Mouse (Mus musculus) brain, adult 2 months (tissue): ENCODE measurements around the gene Top3b.

Experiments used
- DNase-seq: peaks from one replicate; pipeline ENCODE4 v3.0.0; 2011; ENCODE audit warnings: low read depth, low spot score

Gene Top3b

DNA sequence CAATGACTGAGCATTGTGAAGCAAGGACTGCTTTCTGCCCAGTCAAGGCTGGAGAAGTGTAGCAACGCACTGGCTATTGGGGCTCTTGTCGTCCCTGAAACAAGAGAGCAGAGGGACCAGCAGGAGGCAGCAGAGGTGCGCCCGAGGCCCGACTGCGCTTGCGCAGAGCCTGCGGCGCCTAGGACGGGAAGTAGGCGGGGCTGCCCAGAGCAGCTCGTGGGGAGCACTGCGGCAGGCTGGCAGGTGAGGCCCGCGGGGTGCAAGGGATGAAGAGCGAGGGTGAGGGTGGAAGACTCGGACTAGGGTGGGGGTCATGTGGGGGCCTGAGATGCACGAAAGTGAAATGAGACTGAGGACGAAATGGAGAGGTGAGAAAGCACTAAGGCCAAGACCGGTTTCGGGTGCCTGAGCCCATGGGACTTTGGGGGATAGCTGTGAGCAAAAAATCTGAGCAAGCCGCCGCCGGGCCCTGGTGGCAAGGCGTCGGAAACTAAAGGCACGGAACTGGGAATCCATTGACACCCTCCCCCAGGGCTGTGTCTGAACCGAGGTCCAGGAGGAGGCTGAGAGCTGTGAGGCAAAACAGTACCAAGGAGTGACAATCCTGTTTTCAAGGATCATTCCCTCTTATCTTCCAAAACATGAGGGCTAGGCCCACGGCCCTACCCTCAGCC lies 26.0 kb downstream of the Top3b start, which contains the start of gene Ppm1f:
Gene Ppm1f, plus strand, starts transcription at position 88 of the 674 bp plus-strand sequence.
- peak; percentile 97 for DNase-seq

DNA sequence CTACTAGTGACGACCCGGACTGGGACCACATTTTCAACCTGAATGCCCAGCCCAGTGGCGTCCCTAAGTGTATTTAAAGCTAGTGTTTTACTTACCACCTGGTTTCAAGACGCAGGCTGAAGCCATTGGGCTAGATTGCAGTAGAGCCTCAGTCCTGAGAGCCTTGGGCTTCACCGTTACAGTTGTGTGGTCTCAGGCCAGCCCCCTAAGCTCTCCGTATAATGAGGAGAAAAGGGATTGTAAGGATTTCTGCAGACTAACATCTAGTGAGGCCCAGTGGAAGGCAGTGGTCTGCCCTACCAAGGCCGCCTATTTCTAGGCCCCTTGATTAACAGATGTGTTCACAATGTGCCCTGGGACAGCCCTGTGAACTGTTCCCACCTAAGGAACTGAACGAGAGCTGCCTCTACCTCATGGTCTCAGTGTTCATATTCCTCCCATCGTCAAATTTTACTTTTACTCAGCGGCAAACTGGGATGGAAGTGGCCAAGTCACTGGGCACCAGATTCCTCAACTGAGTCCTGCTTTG lies 26.6 kb downstream of the Top3b start:
- no peak for DNase-seq

DNA sequence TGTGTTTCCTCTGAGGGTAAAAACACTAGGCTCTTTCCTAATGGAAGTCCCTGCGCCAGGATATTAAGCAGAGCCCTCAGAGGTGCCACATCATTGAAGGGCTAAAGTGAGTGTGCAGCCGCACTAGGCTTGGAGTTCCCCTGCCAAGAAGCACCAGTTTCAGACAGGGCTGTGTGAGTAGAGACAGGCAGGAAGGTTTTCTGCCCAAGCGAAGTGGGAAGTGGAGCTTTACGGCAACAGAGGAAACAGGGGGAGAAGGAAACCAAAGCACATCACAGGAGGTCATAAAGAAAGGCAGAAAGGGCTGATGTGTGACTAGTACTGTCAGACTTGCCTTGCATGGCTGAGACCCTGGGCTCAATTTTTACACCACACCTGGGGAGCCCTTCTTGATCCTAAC lies 31.8 kb downstream of the Top3b start:
- no peak for DNase-seq

DNA sequence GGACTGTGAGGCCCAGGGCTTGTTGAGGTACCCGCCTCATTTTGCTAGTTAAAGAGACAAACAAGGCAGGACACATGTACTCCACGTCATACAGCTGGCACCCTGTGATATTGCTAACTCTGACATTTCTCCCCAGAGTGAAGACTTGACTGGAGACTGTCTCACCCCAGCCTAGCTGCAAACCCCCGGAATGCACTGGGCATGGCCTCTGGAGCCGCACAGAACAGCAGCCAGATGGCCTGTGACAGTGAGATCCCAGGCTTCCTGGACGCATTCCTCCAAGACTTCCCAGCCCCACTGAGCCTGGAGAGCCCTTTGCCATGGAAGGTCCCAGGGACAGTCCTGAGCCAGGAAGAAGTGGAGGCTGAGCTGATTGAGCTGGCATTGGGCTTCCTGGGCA lies 32.7 kb downstream of the Top3b start:
- no peak for DNase-seq

DNA sequence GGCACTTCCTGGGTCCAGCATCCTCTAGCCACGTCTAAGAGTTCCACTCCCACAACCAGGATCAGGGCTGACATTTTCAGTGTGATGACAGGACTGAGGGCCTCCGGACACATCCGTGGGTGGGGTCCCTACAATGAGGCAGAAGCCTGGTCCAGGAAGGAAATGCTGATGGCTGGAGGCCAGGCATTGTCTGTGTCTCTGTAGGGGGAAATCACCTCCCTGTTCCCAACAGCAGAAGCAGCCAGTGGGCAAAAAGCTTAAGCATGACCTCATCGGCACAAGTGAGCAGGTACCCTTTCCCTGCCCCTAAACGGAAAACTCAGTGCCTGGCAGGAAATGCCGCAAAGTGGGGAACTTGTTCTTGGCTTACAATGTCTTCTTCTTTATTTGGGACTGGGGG lies 37.3 kb downstream of the Top3b start:
- no peak for DNase-seq

DNA sequence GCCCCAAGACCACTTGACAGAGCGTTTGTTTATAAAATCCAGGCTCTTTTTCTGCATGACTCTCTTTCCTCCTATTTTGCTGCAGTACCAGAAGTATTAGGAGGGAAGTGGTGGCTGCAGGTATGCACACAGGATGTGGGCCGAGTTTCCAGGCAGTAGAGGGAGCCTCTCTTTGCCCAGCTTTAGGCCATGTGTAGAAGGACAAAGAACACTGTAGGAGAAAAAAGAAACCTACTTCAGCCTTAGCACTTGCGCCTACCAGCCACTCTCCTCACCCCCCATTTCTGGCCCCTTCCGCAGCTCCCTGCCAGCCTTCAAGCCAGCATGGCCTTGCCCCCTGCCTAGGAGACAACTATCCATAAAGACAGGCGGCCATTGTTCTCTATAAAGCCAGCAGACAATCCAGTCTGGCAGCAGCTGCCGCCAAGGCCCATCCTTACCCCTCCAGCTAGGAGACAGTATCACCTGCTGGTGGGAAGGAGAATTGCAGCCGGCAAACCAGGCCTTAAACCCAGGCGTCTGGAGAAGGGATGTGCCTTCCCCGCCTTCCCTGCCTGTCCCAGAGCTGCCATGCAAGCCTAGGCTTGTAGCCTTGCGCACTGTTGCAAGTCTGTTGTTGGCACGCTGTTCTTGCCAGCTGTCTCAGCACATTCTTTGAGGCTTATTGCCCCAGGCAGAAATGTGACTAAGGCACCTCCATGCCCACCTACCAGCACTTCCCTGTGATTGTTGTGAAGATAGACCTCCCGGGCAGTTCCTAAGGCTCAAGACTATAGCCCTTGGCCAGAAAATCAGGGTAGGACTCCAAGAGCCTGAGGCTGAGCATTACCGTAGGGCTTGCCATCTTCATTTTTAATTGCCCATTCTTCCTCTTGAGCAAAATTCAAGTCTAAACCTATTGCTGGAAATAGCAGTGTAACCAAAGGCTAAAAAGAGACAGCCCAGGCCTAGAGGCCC lies 41.4 kb downstream of the Top3b start:
- peak; percentile 93 for DNase-seq

DNA sequence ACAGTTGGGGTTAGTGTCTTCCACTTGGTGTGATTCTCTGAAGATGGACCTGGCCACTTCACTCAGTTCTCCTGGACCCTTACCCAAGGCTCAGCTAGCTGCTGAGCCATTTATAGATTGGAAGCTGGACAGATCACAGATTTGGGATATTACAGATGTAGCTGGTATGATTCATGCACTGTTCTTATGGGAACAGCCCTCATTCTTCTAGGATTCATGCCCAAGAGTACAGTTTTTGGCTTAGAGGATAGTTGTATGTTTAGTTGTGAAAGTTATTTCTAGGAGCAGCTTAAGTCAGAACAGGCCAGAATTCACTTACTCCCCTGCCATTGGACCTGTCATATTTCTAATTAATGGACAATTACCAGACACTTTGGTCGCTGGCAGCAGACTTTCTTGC lies 42.9 kb downstream of the Top3b start:
- peak; percentile 73 for DNase-seq

DNA sequence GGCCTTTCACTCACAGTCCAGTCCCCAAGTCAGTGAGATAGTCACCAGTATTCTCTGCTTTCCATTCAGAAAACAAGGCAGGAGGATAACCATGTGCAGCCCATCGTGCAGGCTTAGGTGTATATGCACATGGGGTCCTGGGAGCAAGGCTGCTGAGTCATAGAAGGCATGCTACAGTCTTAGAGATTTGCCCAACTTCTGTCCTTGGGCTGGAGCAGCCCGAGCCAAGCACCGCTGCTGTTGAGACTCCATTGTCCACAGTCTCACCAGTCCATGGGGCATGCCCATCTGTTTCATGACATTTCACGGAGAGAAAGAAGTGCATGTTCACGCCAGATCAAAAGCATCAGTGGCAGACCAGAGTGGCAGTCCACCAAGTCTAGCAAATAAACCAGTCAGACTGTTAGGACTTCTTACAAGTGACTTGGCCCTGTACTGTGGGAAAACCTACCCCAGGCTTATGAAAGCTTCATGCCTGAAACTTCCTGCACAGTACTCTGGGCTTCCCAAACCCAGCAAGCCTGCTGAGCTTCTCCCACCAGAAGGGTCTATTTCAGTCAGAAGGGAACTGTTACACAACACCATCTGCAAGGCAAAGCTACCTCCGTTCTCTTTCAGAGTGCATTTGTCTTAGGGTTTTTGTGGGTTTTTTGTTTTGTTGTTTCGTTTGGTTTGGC lies 48.0 kb downstream of the Top3b start:
- peak; percentile 86 for DNase-seq

DNA sequence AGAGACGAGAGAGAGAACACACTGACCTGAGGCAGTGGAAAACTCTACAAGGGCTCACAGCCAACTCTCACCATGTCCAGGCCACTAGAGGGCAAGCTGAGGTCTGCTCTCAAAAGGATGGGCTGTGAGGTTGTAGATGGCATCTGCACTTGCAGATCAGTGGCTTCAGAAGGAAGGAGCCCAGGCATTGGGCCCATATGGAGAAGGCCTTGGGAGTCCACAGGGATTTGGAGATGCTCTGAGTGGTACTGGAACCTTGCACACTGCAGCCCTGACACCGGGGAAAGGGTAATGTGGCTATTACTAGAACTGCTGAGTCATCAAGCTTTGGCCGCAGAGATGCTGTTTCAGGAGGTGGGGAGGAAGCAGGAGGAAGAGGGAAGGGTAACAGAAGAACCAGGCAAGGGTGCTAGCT lies 50.5 kb downstream of the Top3b start:
- peak; percentile 87 for DNase-seq

DNA sequence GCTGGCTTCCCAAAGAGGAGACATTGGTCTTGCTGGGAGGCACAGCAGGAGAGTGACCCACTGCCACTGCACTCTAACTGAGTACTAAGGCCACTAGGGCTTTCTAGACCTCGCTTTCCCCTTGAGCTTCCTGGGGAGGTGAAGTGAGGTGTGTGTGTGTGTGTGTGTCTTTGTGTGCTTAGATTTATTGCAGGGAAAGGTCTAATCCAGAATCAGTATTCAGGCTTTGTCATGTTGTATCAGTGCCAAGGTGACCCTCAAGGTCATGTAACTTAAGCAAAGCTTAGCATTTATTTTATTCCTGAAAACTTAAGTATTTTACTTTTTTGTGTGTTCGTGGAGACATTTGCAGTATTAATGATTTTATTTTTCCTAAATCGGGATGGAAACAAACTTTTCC lies 53.9 kb downstream of the Top3b start:
- no peak for DNase-seq

DNA sequence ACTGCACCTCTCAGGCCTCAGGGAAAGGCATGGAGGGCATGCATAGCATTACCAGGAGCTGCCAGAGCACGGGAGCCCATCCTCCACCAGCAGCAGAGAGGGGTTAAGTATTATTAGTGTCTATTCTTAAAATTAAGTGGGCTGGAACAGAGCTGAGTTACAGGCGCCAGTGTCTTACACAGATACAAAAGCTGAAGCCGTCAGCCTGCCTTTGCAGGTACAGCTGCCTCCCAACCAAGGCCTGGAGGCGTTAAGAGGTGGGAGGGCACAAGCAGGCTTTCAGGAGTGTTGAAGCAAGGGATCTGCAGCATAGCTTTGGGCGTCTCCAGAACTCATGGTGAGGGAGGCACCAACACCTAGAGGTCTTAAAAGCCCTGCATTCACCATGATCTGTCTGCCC lies 56.0 kb downstream of the Top3b start:
- peak; percentile 90 for DNase-seq

DNA sequence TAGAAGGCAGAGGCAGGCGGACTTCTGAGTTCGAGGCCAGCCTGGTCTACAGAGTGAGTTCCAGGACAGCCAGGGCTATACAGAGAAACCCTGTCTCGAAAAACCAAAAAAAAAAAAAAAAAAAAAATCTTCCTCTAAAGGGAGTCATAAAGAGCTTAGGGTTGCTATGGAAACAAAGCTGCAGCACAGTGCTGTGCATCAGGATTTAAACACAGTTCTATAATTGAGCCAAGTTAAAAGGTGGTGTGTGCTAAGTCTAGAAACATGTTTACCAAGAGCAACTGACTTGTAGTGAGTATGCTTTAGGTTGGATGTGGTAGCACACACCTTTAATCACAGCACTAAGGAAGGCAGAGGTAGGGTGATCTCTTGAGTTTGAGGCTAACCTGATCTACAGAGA lies 58.4 kb downstream of the Top3b start:
- peak; percentile 87 for DNase-seq

DNA sequence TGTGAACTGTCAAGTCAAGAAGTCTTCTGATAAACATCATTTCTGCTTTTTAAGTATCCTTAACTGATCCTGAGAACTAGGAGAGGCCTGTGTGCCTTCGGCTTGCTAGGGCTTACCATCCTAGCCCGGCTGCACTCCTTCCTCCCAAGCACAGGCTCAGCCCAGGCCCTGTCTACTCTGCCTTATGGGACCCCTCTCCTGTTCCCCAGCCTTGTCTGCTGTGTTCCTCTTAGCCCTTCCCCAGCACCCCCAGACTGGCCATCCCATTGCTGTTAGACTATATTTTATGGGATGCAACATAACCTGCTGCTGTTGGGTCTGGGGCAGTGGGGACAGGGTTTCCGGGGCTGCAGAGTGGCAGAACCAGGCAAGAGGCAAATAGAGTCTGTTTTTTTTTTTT lies 59.8 kb downstream of the Top3b start:
- no peak for DNase-seq

DNA sequence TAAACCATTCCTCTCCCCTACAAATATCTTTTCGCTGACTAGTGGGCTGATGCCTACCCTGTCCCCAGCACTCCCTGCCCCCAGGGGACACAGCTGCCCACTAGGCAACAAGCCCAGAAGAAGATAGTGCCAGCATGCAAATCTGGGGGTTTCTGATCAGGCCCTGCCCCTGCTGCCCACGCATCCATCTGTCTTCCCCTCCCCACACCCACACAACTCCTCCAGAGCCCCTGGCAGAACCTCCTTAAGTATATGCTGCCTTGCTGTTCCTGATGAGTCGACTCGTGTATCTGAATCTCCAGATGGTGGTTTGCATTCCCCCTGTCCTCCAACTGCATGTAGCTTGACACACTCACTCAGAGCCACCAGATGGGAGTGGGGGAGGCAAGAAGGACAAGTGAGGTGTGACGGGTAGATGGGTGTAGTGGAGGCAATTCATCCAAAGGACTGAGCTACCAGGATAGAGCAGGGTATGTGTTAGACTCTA lies 60.3 kb downstream of the Top3b start:
- DNase-seq = peak; percentile 97

DNA sequence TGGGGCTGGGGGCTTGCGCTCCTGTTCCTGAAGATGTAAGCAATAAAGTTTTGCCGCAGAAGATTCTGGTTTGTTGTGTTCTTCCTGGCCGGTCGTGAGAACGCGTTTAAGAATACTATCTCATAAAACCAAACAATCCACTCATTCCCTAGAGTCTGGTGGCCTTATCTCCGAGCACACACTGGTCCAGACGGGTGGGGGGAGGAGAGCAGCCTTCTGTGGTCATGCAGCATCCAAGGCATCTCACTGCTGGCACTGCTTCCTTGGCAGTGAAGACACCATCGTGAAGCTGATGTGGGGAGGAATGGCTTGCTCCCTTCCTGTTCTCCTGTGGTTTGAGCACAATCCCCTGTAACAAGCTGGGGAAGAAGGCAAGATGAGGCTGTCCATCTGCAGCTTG lies 69.0 kb downstream of the Top3b start:
- DNase-seq = no peak

DNA sequence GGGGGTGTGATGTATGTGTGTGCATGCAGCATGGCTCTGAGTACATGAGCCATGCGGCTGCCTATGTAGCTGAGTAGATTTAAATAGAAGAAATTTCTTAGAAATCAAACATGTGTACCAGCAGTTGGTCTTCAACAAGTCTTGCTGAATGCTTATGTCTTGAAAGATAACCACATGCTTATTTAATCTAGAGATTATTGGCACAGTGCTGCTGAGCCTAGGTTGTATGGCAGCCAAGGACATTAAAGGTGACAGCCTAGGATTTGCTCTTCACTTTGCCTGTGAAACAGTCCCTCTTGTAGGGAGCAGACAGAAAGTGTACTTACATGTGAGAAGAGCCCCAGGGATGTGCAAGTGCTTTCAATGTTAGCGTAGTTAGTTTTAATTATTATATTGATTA lies 70.5 kb downstream of the Top3b start:
- DNase-seq = no peak
